Mouse (Mus musculus): ENCODE measurements around the gene Olfr873. TPM values are rescaled to one million over a fixed set of nuclear protein-coding genes. Genes with fewer than 3 reads are reported as not detected.
"Not testable (repeated sequence)": the region's sequence is repeated elsewhere in the genome, so short reads cannot be mapped to it uniquely, and the experiment has no call there.

The Olfr873 gene
- not detected for total RNA-seq (2021)
- long read RNA-seq, experiment 1 = 0 reads
- long read RNA-seq, experiment 2 = 0 reads

DNA sequence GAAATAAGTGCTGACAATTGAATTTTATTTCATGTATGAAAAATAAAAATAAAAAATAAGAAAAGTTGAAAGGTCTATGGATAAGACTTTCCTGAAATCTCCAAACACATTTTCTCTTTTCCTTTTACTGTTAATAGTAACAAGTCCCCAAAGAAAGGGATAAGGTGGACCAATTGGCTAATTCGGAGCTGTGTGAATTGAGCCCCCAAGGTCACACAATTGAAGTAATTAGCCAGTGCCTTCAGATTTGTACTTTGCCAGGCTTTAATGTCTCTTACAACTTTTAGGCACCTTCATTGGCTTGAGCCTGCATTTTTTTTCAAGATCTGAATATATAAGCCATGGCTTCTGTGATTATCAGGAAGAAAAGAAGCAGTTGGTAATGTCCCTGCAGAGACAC is at the start of gene Olfr873:
TSS of gene Olfr873 (plus strand) at position 301 of the 400 bp plus-strand sequence.
- Histone ChIP-seq H3K27ac (no peak within 1 kb of the TSS), H3K4me3 (no peak within 1 kb of the TSS)
- no peak for DNase-seq (ENCODE audit: extremely low spot score in 1 of 2, low spot score in 2 of 2)
- intact Hi-C loops (cut with DNase I) = no loop called here
- no peak for TF ChIP-seq CTCF (IDR thresholded peaks at IDR 0.05)

- no peak for DNase-seq (ENCODE audit: extremely low spot score in 1 of 2, low spot score in 2 of 2)
- H3K4me3 ChIP-seq = no peak within 1 kb of the TSS
- no peak within 1 kb of the TSS for H3K27ac ChIP-seq
- no peak for TF ChIP-seq CTCF (IDR thresholded peaks at IDR 0.05)
- intact Hi-C loops (cut with DNase I) = no loop called here
Measured at GRCm38 (mm10) chr9:20282051-20282450, 16.3 kb upstream of the Olfr873 start, which contains the start of gene Olfr39. Gene Olfr39 (plus strand): TSS chr9:20282351.

DNA sequence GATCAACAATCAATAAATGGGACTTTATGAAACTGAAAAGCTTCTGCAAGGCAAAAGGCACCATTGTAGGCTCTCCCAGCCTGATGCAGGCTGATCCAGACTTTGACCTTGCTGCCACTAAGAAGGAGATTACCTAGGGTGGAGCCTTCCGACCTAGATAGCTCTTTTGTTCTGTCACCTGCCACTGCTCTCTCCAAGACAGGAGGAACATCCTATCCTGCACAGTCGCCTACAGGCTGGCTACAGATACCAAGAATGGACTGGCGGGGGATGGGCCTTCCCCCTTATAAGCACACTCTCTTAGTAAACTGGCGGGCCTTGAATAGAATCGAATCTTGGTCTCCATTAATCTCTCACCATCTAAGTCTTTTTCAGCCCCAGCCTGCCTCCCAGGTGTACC is 2.8 kb upstream of the Olfr873 start:
- H3K4me3 ChIP-seq; DNase-seq (ENCODE audit: extremely low spot score in 1 of 2, low spot score in 2 of 2); intact Hi-C loops (cut with DNase I); H3K27ac ChIP-seq: not testable (repeated sequence)

DNA sequence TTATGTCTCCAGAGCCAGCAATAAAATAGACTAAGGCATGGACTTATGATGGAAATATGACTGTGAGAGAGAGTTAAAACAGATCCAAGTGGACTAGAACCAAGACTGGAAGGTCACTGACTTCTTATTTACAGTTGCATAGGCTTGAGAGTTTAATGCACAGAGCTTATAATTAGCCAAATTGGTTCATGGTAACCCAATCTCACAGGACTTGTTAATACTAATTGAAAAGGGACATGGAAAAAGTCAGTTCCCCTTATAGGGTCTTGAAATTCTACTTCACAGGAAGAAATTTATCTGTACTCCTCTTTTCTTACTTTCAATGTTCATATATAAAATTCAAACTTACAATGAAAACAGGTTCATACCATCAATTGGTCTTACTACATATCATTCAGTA is 37.7 kb downstream of the Olfr873 start, which contains the start of gene Olfr18:
TSS of gene Olfr18 (minus strand) at position 101 of the 400 bp plus-strand sequence.
- TF ChIP-seq CTCF (IDR thresholded peaks at IDR 0.05) = no peak
- no peak for DNase-seq (ENCODE audit: extremely low spot score in 1 of 2, low spot score in 2 of 2)
- Histone ChIP-seq H3K27ac (no peak within 1 kb of the TSS), H3K4me3 (no peak within 1 kb of the TSS)
- intact Hi-C loops (cut with DNase I) = no loop called here

- no peak overlapping the region for H3K4me3 ChIP-seq
- no peak for TF ChIP-seq CTCF (IDR thresholded peaks at IDR 0.05)
- no peak overlapping the region for H3K27ac ChIP-seq
- intact Hi-C loops (cut with DNase I) = no loop called here
- no peak for DNase-seq (ENCODE audit: extremely low spot score in 1 of 2, low spot score in 2 of 2)
Measured at GRCm38 (mm10) chr9:20348501-20348900, 50.2 kb downstream of the Olfr873 start.

Other genes starting within 250 kb of the Olfr873 start
- not detected for gene Olfr867, start 241.0 kb upstream of the Olfr873 start, total RNA-seq (2021)
- not detected for gene Olfr868, start 199.9 kb upstream of the Olfr873 start, total RNA-seq (2021)
- gene Olfr869, start 169.5 kb upstream of the Olfr873 start, total RNA-seq (2021) = not detected
- gene Olfr870, start 124.5 kb upstream of the Olfr873 start, total RNA-seq (2021) = not detected
- gene Olfr871, start 86.3 kb upstream of the Olfr873 start, total RNA-seq (2021) = not detected
- not detected for gene Olfr872, start 61.4 kb upstream of the Olfr873 start, total RNA-seq (2021)
- not detected for gene Olfr39, start 16.2 kb upstream of the Olfr873 start, total RNA-seq (2021)
- gene Olfr18, start 37.6 kb downstream of the Olfr873 start, total RNA-seq (2021) = not detected
- gene Zfp560, start 86.6 kb downstream of the Olfr873 start, total RNA-seq (2021) = 1 to 10 TPM; 7.3 to 7.9 TPM
- 10 to 100 TPM; 26.0 to 31.4 TPM for gene Zfp26, start 161.6 kb downstream of the Olfr873 start, total RNA-seq (2021)
- 10 to 100 TPM; 30.7 to 33.7 TPM for gene Zfp426, start 194.2 kb downstream of the Olfr873 start, total RNA-seq (2021)
- 10 to 100 TPM; 41.3 to 44.3 TPM for gene Zfp266, start 222.9 kb downstream of the Olfr873 start, total RNA-seq (2021)